Mouse (Mus musculus) adipocyte (in vitro differentiated cells): ENCODE measurements at regions not wholly inside any gene's neighbourhood (a gene's known extent, or its start where the extent isn't known, plus 50 kb on each side); places are given as distances from the start of the nearest gene placed in this dataset.

ENCODE experiments used
- DNase-seq: peaks from one replicate; pipeline ENCODE4 v3.0.0-alpha.2; 2016; ENCODE audit warnings: low spot score

DNA sequence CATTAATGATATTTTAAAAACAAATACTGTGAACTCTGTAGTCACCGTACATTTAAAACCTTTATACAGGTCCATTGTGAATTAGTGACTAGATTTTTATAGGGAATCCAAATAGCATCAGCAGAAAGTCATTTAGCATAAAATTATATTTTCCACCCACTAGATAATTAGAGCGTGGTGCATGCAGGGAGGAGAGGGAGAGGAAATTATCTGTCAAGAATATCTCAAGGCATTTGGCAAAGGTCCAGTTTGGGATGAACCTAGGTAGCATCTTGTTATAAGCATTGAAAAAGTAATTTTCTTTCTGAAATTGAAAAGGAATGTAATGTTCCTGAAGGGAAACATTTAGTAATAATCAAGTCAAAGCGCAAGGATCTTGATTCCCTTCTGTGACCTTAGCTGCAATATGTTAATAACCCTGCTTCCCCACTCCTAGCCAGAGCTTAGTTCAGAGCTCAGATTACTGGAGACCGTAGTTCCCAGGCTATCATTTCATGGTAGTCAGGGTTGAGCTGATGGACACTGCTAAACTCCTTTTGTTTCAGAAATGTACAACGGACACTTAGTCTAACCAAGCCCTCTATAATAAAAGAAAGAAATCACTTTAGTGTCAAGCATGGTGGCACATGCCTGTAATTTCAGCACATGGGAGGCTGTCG lies 200.8 kb upstream of the Slc39a10 start:
- no peak for DNase-seq

DNA sequence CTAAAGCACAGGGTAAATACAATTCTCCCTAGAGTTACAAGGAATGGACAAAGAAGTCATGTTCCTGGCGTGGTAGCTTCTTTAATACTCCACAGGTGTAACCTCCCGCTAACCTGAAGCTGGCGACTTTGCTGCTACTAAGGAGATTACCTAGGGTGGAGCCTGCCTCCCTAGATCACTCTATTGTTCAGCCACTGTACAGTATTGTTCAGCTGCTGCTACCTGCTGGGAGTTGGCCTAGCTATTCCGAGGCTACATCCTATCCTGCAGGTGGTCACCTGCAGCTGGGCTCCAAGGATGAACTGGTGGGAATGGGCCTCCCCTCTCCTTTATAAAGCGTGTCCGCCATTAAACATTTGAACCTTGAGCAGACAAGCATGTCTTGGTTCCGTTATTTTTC lies 183.8 kb upstream of the Slc39a10 start:
- no peak for DNase-seq

DNA sequence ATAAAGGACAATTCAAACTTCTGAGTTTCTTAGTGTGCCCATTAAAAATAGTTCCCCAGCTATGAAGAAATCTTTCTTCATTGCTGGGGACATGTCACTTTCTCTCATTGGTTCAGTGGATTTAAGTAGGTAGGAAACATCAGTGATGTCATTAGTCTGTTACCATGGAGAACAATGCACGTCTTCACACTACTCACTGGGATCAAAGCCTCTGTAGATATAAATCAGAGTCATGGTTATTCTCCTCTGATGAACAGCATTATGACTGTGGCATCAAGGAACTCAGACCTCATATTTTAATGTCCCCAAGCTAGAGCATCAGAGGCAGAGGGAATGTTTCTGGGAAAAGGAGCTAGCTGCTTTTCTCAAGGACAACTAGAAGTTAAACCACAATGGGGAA lies 165.5 kb upstream of the Slc39a10 start:
- no peak for DNase-seq

DNA sequence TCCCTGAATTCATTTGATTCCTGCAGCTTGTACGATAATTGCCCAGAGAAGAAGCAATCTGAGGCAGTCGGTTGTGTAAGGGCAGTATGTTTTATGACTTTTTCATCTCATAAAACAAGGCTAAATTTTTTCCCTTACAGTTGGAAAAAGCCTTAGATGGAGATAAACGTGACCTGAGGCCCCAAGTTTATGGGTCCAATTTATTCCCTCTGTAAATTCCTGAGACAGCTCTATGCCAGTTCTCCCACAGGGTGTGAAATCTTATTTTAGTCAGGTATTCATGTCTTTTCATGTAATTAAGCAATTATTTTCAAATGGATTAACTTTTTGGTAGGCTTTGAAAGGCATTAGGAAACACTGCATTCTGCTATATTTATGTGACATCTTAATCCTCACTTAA lies 164.7 kb upstream of the Slc39a10 start:
- DNase-seq = no peak

DNA sequence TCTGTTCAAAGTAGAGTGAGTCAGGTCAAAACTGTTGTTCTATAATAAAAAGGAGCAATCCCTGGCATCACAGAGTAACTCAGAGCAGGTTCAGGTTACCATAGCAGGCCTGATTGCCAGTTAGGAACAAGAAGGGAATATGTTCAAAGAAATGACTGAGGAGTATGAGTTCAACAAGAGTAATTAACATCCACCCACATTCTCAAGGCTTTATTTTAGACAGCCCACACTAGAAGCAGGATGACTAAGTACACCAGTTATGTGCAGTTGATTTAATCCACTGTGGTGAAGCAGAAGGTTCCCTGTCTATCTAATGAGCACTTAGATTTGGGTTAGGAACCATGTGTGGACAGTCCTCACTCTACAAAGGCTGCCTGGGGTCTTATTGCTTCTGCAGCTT lies 158.5 kb upstream of the Slc39a10 start:
- no peak for DNase-seq

DNA sequence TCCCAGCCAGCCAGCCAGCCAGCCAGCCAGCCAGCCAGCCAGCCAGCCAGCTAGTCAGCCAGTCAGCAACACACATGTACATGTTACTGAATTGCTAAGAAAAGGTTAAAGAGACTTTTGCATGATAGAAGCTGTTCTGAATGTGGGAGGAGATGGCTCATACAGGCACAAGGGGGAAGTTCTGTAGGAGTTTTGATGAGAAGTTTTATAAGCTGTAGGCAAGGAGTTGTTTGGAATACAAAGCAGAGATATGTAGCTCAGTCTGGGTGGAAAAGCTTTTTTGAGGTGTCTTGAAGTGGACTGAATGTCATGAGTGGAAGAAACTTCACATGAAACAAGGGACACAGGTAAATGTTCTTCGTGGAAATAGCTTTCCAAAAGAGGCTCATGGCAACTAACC lies 157.8 kb upstream of the Slc39a10 start:
- no peak for DNase-seq

DNA sequence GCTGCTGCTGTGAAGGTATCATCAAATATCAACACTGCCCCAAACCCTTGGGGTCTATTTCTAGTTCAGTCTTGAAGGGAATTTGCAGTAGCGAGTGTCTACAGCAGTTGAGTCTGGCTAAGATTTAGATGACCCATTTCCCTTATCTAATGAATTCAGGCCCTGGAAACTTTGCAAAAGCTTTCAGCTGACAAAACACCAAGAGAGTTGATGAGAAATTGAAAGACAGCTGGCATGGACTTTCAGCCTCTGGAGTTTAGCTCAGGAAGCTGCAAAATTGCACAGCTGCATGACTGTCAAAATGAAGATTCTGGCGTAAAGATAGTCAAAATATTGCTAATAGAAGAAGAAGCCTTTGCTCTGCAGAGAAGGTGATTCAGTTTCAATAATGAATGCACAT lies 144.9 kb upstream of the Slc39a10 start:
- DNase-seq = no peak

DNA sequence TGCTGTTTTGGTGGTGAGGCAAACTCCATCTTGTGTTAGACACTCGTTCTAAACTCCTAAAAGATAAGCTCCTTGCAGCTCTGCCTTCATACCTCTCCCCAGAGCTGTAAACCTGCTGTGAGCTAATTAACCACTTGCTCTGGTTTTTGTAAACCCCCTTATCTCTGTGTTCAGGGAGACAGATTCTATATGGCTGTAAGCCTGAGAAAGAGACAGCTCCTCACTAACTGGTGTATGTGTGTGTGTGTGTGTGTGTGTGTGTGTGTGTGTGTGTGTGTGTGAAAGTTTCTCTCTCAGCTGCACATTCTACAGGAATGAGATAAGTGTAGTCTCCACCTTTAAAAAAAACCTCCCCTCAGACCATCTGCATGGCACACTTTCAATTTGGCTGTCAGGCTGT lies 126.7 kb upstream of the Slc39a10 start:
- DNase-seq = no peak

DNA sequence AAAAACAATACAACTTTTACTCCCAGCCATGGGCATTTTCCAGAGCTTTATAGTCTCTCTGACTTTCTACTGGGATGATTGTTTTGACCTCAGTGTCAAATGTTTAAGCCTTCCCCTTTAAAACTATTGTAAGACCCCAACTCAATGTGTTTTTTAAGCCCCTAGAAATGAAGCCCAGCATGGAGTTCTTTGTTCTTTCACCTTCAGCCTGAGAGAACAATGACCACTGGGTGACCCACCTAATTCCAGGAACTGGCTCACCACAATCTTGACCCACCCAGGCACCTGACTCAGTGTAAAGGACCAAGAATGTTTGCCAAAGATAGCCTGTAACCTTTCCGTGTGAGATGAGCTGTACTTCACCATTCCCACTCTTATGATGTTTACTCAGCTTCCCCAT lies 121.9 kb upstream of the Slc39a10 start:
- DNase-seq = no peak

DNA sequence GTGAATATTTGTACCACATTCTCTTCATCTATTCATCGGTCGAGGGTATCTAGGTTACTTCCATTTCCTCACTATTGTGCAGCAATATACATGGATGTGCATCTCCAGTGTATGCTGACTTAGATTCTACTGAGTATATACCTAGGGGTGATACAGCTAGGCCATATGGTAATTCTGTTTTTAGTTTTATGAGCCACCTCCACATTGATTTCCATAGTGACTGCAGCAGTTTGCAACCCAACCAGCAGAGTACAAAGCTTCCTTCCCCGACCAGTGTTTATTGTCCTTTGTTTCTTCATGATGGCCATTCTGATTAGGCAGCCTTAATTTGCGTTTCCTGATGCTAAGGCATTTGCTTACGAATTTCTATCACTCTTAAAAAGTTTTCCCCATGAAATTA lies 111.1 kb upstream of the Slc39a10 start:
- no peak for DNase-seq

DNA sequence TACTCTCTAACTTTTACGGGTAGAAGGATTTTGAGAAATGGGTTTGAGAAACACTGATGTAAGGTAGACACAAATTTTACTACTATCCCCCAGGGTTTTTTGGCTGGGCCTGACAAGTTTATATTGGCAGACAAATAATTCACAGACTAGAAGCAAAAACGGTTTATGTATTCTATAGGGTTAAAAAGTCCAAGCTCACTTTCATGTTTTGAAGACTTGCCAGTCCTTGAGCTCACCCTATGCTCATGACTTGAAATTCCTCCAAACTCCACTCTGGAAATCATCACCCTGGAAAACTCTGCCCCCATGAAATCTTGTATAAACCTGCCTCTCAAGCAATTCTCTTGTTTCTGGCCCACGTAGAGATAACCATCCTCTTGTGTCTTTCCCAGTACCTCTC lies 106.7 kb upstream of the Slc39a10 start:
- no peak for DNase-seq

DNA sequence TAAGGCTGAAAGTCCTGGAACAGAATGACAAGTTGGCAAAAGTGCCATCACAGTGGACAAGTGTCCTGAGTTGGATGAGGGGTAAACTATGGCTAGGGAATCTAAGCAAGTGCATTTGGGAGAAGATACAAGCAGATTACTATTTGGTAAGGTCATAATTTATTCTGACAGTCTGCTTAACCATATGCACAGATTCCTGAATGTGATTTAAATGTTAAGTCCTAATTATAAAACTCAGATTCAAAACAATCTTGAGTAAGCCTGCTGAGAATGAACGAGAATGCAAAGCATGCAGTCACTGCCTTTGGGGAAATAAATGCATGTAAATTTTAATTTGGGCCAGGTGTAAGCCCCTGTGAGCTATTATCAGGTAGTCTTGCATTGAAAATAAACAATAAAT lies 93.3 kb upstream of the Slc39a10 start:
- no peak for DNase-seq

DNA sequence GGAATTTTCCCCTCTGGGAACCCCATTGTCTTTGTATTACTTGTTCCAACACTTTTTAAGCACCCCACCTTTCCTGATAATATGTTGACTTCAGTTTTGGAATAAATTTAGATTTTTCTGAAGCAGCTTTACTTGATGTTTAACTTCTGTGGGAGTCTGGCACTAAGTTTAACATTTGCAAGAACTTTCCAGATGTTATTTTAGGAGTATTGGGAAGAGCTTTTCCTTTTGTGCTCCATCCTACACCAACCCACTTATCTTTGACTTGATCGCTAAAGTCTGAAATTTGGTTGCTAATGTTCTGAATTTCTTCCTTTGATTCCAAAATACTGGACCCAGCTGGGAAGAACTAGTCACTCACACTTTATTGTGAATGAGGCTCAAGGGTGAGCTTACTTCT lies 90.4 kb upstream of the Slc39a10 start:
- no peak for DNase-seq

DNA sequence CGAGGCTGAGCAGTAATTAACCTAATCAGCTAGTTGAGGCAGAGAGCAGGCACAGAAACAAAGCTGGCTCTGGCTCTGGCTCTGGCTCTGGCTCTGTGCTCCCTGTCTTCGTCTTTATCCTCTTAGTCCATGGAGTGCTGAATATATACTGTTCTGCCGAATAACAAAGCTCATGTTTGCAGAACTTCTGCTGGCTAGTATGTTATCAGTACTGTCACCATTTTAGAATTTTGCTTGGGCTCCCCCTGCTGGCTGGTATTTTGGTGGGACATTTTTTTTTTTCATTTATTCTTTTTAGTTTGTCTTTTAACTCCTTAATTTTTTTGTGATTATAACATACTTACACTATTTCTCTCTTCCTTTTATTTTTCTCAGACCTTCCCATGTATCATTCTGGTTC lies 77.8 kb upstream of the Slc39a10 start:
- DNase-seq = peak; percentile 67

DNA sequence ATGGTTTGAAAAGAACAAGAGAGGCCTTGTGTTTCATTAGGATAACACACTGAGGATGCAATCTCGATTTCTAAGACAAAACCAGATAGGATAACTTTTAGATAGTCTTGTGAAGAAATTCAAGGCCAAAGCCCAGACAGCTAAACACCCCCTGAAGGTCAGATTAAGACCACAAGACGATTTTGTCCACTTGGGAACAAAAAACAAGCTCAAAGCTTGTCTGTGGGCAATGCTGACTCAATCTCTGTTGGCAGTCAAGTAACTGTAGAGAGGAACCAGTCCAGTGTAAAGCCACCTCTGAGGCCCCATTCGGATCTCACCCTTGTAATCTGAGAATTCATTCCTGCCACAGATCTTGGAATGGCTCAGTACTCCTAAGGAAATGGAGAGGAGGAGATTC lies 75.7 kb upstream of the Slc39a10 start:
- no peak for DNase-seq

DNA sequence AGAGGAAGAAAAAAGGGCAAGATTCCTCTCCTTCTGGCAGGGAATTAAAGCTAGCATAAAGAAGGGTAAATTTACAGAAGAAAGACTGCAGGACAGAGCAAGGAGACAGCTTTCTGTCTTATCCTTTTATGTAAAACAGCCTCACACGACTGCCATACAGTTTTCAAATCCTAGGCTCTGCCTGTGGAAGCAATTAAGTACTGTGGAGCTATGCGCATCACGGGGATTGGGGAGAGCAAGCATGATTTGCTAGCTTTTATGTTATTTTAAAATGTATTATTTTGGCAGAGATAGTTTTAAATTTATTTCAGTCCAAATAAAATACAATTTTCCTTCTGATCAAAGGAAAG lies 74.2 kb upstream of the Slc39a10 start:
- DNase-seq = no peak

DNA sequence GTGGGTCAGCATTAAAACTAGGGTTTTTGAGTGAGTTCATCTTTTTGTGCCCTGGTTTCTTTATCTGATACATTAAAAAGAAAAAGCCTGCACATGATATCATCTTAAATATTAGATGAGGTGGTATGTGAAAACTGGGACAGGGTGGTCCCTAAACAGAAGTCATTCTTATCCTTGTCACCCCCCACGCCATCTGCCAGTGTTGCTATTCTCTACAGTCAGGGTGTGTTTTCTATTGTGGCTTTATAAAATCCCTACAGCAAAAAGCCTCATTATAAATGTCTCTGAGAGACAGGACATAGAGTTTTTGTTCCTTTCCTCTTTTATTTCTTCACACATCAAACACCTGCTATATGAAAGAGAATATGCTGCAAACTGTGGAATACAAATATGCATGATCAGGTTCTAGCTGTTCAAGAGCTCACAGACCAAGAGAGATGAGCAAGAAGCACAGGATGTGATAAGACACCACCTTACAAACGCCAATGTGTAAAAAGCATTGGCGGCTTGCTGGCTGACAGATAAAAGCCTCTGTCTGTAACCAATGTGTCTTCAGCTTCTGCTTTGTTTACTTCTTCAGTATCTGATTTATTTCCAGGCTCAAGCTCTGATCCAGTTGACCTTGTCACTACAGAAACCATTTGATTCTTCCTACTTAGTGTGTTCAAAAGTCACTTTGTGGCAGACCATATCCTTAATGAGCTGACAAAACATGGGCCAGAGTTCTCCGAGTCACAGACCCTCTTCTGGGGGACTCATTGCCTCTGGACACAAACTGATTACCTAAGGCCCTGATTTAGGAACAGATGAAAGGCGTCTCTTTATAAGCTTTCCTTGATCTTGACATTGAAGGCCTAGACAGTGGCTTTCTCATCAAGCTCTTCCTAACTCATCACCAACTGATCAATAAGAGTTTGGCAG lies 73.6 kb upstream of the Slc39a10 start:
- no peak for DNase-seq

DNA sequence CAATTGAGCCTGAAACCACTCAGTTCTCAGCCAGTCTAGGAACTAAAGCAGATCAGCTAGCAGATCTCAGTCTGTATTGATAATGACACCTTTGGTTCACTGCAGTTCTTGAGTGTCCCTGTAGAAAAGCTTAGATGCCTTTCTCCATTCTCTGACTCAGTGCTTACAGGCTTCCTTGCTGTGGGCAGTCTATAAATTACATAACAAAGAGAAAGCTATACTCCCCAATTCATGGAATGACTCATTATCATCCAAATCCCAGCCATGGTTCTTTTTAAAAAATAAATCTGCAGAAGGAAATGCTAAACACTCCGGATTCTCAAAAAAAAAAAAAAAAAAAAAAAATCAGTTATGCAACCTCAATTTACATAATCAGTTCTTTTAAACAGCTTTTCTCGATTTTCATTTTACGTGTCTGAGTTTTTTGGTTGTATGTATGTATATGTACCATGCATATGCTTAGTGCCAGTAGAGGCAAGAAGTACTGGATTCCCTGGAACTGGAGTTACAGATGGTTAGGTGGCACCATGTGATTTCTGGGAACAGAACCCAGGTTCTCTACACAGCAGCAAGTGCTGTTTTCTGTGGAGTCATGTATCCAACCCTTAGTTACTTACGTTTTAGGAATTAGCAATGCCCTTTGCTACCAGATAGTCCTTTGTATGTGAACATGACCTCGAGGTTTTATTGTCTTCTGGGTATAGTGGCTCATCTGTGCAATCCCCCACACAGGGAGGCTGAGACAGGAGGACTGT lies 71.5 kb upstream of the Slc39a10 start:
- DNase-seq = no peak
